Mouse (Mus musculus): Measurements from ENCODE around the gene Pou6f1.

DNA sequence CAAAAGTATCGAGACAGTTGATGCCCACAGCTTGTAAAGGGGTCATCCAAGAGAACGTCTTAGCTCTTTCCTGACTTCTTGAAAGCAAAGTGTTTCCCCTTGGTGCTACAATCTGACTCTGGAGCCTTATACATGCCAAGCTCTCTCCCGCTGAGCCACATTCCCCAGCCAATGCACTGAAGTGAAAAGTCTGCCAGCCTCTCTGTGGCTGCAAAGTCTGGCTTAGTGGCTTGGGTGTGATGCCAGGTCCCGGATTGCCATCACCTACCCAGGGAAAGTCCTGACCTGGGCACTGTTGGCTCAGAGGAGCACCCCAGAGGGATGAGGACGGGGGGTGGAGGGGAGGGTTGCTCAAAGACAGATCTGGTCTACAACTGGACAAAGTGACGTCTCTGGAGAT, 23.0 kb downstream of the Pou6f1 start:
- TF ChIP-seq CTCF (IDR thresholded peaks at IDR 0.05; ENCODE audit: low read depth) (no peak), EP300 (optimal IDR thresholded peaks at IDR 0.05) (no peak)

Measured in stomach, postnatal 0 days (tissue).